Mouse (Mus musculus): ENCODE results near the gene Glrx5. TPM values are rescaled to one million over a fixed set of nuclear protein-coding genes. Genes with fewer than 3 reads are reported as not detected.

The Glrx5 gene
- total RNA-seq, 2 experiments from 2014 or later = 90.2 to 91.5 TPM

- intact Hi-C loops (cut with DNase I) = no loop called here
- DNase-seq = no peak
These were observed 29.3 kb upstream of the Glrx5 start for GRCm38 (mm10) chr12:105003158-105003557.

GRCm38 (mm10) chr12:105003715-105004114 lies 28.8 kb upstream of the Glrx5 start:
- intact Hi-C loops (cut with DNase I) = no loop called here
- DNase-seq = no peak

DNA sequence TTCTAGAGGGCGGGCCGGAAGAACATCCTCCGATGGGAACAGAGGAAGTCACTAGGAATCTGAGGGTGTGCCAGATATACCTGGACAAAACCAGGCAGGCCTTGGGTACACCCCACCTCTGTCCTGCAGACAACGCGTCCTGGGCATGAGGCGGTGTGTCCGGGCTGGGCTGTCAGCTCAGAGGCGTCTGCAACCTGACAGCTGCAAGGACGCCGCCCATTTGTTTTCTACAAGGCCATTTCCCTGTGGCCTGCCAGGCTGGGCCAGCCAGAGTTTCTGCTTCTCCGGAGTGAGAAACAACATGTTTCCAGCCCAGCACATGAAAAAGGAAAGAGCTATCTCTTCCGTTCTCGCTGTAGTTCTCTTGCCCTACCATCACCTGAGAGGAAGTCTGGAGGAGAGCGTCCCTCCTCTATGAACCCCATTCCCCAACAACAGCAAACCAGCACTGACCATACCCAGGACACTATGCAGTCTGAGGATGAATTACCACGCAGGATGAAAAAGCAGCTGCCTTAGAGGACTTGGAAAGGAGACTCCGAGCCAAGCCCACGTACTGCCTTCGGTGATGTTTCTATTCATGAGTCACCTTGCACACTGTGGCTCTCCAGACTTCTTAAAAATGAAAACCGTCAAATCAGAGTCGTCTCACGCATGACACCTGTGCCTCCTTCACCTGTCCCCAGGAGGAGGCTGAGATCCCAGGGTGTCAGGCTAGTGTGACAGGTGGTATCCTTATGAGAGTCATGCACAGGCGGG lies 27.4 kb upstream of the Glrx5 start:
- intact Hi-C loops (cut with DNase I) = no loop called here
- no peak for DNase-seq

DNA sequence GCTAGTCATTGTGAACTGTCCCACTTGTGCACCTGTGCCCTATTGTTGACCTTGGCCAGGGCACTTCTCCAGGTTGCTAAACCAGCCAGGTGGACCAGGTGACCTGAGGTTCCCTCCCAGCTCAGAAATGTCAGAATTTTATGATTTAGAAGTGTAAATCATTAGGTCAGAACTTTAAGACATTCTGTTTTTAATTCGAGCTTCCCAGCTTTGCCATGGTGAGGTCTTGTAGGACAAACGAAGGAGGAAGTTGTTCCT lies 26.8 kb upstream of the Glrx5 start:
- intact Hi-C loops (cut with DNase I) = no loop called here
- DNase-seq = no peak

DNA sequence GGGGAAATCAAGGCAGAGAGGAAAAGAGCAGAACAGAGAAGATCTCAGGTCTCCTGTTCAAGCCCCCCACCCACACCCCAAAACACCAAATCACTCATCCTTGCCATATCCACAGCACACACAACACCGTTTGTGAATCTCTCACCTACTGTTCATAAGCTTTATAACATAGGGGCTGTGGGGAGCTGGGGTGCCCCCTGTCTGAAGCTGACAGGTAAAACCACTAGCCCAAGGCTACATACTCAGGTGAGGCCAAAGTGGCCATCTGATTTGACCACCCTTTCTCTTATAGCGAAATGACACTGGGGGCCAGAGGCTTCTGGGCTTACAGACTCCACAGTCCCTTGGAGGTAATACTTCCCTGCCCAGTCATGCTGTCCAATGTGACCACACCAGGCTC lies 24.3 kb upstream of the Glrx5 start:
- no peak for DNase-seq
- intact Hi-C loops (cut with DNase I) = no loop called here

DNA sequence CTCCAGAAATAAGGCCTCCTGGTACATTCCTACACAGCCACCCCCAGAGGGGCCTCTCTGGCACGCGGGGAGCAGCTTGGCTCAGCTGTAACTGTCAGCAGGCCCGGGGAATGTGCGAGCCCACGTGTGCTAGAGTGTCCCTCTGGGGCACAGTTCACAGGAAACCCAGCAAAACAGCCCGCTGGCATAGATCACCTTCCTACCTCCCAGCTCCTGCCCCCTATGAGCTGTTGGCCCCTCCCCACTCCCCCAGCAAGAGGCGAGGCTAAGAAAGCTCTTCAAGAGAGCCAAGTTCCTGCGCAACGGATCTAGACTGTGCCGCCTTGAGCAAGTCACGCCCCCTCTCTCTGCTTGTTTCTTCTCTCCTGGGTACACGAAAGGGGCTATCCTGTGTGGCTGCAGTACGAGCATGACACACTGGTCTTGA lies 23.7 kb upstream of the Glrx5 start:
- DNase-seq = peak in 1 of 2 experiments; percentile 65

DNA sequence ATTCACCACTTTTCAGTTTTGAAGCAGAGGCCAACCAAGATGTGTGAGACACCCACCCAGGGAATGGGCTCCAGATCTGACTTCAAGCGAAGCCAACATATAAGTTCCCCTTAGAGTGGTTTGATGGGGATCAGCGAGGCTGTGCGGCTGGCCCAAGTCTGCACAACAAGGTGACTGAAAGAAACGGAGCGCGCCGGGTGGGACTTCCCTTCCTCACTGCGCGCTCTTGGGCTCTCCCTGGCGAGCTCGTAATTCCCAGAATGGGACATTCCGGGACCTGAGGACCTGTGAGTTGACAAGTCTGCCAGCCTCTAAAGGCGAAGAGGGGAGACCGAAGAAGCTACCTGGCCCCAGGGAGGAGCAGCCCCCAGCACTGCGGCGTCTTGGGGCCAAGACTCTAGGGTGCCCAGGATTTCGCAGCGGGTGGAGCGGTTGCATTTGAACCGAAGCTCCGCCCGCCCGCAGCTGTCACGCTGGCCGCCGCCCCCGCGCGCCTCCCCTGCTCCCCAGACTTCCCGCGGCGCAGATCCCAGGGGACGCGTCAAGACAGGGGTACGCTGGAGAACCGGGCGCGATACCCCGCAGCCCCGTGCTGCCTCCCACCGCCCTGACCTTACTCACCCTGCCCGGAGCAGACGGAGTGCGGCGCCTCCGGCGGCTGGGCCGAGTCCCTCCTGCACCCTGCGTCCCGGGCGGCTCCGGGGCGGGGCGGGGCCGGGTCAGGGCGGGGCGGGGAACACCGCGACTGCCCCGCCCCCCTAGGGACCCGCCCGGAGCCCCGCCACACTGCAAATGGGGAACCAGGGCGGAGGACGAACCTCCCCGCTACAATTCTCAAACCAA lies 22.9 kb upstream of the Glrx5 start, which contains the start of gene Syne3:
Gene Syne3 (minus strand): TSS at position 440 of the 843 bp plus-strand sequence.
- intact Hi-C loops (cut with DNase I) = no loop called here

More for the DNA sequence above, 23.7 kb upstream of the Glrx5 start:
- intact Hi-C loops (cut with DNase I) = no loop called here

DNA sequence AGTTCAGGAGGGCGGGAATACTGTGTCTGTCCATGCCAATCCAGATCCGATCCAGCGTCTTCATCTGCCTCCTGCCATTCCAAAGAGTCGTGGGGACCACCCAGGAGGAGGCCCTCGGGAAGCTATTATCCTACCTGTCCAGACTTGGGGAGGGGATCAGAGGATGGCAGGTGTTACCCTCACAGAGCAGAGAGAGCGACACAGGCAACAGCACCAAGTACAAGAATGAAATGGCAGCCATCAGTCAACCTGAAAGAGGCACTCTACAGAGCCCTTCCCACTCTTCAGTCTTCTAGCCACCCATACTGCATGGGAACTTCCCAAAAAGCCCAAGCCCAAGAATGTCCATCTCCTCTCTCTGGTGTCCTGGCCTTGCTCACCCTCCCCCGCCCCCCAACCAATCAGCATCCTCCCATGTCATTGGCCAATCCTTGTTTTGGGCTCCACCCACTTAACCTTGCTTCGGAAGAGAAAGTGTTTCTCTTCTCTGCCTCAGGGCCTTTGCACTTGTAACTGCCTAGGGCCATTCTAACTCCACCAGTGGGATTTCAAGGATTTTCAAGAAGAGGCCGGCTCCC lies 22.2 kb upstream of the Glrx5 start:
- intact Hi-C loops (cut with DNase I) = no loop called here
- no peak for DNase-seq

More for the DNA sequence above, 22.9 kb upstream of the Glrx5 start, which contains the start of gene Syne3:
- DNase-seq = peak; percentile 80 to 81

GRCm38 (mm10) chr12:105011589-105011988 lies 20.9 kb upstream of the Glrx5 start:
- DNase-seq = no peak
- intact Hi-C loops (cut with DNase I) = no loop called here

GRCm38 (mm10) chr12:105012314-105012713 lies 20.2 kb upstream of the Glrx5 start:
- DNase-seq = no peak
- intact Hi-C loops (cut with DNase I) = no loop called here

GRCm38 (mm10) chr12:105013065-105013464 lies 19.4 kb upstream of the Glrx5 start:
- peak; percentile 66 to 73 for DNase-seq
- intact Hi-C loops (cut with DNase I) = no loop called here

DNA sequence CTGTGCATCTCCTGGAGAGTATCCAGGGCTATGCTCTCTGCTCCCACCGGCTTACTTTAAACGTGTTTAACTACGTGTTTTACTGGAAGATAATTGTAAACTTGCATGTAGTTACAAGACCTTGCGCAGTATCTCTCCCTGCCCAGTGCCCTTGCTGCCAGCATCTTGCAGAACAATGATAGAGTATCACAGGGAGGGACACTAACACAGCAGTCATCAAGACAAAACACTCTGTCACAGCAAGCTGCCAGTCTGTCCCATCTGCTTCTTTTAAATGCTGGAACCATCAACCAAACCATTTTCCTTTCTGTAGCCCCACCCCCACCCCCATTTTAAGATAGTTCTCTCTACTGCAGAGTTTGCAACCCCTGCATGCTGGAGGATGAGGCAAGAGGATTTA lies 16.3 kb upstream of the Glrx5 start:
- DNase-seq = no peak
- intact Hi-C loops (cut with DNase I) = no loop called here

- intact Hi-C loops (cut with DNase I) = no loop called here
These were observed 15.8 kb upstream of the Glrx5 start for GRCm38 (mm10) chr12:105016639-105017038.

DNA sequence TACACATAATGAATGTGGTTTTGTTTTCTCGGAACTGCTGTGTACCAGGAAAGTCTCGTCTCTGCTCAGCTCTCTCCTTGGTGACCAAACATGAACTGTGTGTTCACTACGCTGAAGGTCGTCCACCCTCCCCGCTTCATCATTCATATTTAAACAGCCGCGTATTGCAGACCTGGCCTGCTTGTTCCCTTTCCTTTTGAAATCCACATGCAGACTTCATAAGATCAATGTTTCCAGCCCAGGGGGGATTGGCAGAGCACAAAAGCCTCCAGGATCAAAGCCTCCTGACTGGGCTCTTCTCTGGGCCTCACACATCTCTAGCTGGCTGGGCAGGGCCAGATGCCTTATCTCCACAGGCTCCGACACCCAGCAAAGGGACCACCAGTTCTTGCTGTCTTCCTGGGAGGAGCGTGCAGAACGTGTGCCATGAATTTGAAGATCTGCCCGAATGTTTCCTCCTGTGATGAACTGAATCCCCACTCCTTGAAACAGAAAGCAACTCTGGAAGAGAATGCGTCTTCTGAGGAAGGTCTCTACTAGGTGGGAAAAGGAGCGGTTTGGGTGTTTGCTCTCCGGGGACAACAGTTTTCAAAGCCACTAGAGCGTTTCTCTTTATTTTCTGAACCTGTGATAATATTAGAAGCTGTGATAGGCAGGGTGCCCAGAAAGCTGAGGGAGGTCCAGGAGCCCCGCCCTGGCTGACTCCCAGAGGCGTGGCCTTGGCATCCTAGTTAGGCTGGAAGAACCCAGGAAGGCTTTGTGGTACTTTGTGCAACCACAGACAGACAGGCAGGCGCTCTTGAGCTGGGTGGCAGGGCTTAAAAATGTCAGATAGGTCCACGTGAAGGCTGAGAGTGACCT lies 12.9 kb upstream of the Glrx5 start:
- intact Hi-C loops (cut with DNase I) = loop anchor here (10.0 kb wide), 1 partner anchor 265 kb away; the partner anchor contains the start of gene Dicer1
- peak; percentile 70 to 81 for DNase-seq

More at GRCm38 (mm10) chr12:105016639-105017038, 15.8 kb upstream of the Glrx5 start:
- DNase-seq = no peak

DNA sequence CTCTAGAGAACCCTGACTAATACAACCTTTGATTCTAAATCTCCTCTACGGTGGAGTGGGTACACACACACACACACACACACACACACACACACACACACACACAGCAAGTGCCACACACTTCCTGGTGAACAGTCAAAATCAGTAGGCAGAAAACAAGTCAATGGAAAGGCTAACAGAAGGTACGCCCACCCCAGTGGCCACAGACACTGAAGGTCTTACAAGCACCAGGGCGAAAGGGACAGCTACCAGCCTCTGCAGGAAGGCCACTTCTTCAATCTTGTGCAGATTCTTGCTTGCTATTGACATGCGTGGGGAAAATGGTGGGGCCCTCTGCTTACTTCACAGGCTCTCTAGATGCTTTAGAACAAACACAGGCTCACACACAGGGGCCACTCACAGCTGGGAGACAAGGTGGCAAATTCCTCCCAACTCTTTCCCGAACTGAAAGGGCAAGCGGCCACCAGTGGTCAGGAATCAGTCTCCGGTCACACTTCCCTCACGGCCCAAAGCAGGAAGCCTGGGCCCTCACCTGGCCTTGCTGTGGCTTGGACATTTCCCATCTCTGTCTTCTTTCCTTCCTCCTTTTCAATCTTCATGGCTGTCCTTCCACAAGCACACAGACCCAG lies 10.9 kb upstream of the Glrx5 start:
- DNase-seq = no peak

GRCm38 (mm10) chr12:105022141-105022540 lies 10.3 kb upstream of the Glrx5 start:
- intact Hi-C loops (cut with DNase I) = loop anchor here (10.0 kb wide), 1 partner anchor 267 kb away; the partner anchor contains the start of gene Dicer1
- no peak for DNase-seq

More for the DNA sequence above, 10.9 kb upstream of the Glrx5 start:
- intact Hi-C loops (cut with DNase I) = loop anchor here (10.0 kb wide), 1 partner anchor 267 kb away; the partner anchor contains the start of gene Dicer1

DNA sequence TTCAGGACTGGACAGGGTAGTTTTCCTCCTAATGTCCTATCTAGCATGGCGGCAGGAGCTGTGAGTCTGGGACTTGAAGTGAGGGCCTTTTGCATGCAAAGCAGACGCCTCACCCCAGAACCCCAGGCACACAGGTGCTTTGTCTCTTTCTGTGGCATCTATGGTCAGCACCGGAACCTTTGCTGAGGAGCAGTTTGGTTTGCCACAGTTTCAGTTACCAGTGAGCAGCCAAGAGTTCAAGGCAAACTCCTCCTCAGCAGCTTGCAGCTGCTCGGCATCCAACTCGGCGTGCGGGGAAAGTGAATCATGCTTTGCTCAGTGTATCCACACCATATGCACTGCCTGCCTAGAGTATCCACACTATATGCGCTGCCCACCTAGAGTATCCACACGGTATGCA lies 9.7 kb upstream of the Glrx5 start:
- intact Hi-C loops (cut with DNase I) = loop anchor here (10.0 kb wide), 1 partner anchor 268 kb away; the partner anchor contains the start of gene Dicer1
- DNase-seq = no peak

- DNase-seq = peak; percentile 71 to 83
- intact Hi-C loops (cut with DNase I) = loop anchor here (1.0 to 10.0 kb wide), 2 partner anchors 73 to 271 kb away; partner anchors contain the start of gene Dicer1
These were observed 7.1 kb upstream of the Glrx5 start for GRCm38 (mm10) chr12:105025271-105025946.

Measured in heart, postnatal 14 days (tissue).